Mouse (Mus musculus): ENCODE measurements around the gene Ikzf4. TPM values are rescaled to one million over a fixed set of nuclear protein-coding genes. Genes with fewer than 3 reads are reported as not detected.

The Ikzf4 gene
- 3.1 and 3.9 TPM in 2 replicates for polyA plus RNA-seq (2015; fragmentation: Nextera tagmentation; extraction: Ambion mirVana)

DNA sequence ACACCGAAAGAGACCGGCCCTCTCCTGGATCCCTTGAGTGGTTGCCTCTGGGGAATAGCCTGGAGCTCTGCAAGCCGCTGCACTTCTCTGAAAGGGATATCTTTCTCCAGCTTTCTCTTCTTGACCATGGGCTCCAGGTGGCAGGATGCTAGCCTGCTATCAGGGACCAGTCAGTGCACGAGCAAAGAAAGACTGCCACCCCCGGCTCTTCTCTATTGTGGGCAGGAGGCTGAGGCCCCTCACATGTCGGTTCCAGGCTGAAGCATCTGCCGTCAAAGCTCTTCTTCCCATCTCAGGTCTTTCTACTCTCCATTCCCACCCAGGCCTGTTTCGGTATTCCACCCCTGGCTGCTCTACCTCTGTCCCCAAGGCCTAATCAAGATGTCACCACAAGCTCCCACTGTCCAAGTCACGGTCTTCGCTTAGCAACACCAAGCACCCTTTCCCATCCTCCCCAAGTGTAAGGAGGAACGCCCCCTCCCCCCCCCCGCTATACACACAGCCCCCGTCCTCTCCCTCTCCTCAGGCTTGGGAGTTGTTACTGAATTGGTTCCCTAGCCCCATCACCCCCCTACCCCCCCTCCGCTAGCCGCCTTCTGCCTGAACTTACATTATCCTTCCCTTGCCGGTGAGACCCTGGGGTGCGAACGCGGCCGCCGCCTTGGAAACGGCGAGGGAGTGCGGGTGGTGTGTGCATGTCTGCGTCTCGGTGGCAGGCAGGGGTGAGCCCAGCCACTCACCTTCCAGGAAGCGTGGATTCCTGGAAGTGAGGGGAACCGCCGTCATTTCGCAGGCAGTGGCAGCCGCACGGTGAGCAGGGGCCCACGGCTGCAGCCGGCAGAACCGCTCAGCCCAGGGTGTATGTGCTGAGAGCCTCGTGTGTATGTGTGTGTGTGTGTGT, at the start of gene Ikzf4:
Ikzf4 (minus strand) TSS at position 881 of the 901 bp plus-strand sequence.
- peak within 1 kb of the TSS; percentile 73 for H3K27ac ChIP-seq (replicated peaks)
- 0 out of 2 replicates have a peak, but pooled peaks cover 11% of the 10 kb centered on the region for H3K36me3 ChIP-seq
- H3K27me3 ChIP-seq, result no peaks in the 10 kb centered on the region
- WGBS, result 3% methylated on average over 36 of the region's 36 CpGs
- peak within 1 kb of the TSS; percentile 82 for H3K4me2 ChIP-seq (replicated peaks)
- peak within 1 kb of the TSS; percentile 60 for H3K9ac ChIP-seq
- peak; percentile 43 for ATAC-seq (ENCODE audit: insufficient number of reproducible peaks, low FRiP score, low TSS enrichment, low read depth)
- H3K4me3 ChIP-seq (replicated peaks), result peak within 1 kb of the TSS; percentile 58
- no peaks in the 10 kb centered on the region for H3K9me3 ChIP-seq (replicated peaks)
- peaks cover 30% of the 10 kb centered on the region for H3K4me1 ChIP-seq

DNA sequence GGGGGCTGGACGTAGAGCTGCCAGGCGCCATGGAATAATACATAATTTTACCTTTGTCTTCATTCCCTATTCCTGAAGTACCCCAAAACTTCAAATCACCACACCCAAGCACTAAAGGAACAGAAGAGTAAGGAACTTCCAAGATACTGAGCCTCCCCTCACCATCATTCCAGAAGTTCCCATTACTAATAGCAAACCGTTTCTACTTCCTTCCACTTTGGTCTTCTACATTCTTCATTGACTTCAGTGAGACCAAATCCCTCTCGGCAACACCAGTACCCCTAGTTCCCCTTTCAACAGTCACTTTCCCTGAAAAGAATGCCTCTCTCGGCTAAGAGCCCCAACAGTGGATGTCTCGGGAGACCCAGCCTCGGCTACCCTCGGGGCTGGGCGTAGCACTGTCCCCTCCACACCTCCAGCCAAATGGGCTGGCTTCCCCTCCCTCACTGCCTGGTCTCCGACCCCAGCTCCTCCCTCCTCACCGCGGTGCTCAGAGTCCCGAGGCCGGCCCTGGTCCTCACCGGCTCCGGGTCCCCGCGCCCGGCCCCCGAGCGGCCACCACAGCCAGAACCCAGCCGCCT, 49.7 kb upstream of the Ikzf4 start:
- ATAC-seq (ENCODE audit: insufficient number of reproducible peaks, low FRiP score, low TSS enrichment, low read depth), result no peak
- Histone ChIP-seq H3K4me3 (replicated peaks) (peak overlapping the region; percentile 95), H3K9ac (peak overlapping the region; percentile 86), H3K4me2 (replicated peaks) (peak overlapping the region; percentile 57), H3K27me3 (no peaks in the 10 kb centered on the region), H3K9me3 (replicated peaks) (no peaks in the 10 kb centered on the region), H3K36me3 (peaks cover 27% of the 10 kb centered on the region), H3K27ac (replicated peaks) (peak overlapping the region; percentile 98), H3K4me1 (peaks cover 12% of the 10 kb centered on the region; the same call in 1 of the 2 replicates)
- WGBS, result under 1% methylated on average over 22 of the region's 22 CpGs

DNA sequence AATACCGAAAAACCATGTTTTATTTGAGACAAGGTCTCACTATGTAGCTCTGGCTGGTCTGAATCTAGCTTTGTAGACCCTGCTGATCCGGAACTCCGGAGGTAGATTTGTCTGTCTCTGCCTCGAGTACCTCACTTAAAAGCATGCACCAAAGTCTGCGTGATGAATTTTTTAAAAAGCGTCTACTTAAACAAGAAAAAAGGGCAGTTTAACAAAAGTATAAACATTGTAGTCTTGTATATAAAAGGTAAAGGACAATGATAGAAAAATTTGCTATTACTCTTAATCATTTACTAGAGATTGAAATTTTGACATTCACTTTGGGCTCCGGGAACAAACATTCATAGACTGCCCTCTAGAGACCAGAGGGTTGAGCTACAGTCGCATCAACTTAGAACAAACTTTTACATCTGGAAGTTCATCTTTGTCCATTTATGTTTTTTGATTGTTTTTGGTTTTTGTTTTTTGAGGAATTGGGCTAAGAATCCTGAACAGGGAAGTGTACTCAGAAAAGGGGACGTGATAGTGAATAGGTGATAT, 28.7 kb upstream of the Ikzf4 start:
- ATAC-seq (ENCODE audit: insufficient number of reproducible peaks, low FRiP score, low TSS enrichment, low read depth), result no peak
- Histone ChIP-seq H3K27me3 (no peaks in the 10 kb centered on the region), H3K9ac (peak overlapping the region; percentile 37; the same call in 1 of the 2 replicates), H3K9me3 (replicated peaks) (no peaks in the 10 kb centered on the region), H3K4me2 (replicated peaks) (peak overlapping the region; percentile 81), H3K36me3 (peaks cover 19% of the 10 kb centered on the region), H3K4me3 (replicated peaks) (peak overlapping the region; percentile 64), H3K4me1 (peaks cover 11% of the 10 kb centered on the region), H3K27ac (replicated peaks) (peak overlapping the region; percentile 58)
- WGBS, result under 1% methylated on average over 9 of the region's 9 CpGs

DNA sequence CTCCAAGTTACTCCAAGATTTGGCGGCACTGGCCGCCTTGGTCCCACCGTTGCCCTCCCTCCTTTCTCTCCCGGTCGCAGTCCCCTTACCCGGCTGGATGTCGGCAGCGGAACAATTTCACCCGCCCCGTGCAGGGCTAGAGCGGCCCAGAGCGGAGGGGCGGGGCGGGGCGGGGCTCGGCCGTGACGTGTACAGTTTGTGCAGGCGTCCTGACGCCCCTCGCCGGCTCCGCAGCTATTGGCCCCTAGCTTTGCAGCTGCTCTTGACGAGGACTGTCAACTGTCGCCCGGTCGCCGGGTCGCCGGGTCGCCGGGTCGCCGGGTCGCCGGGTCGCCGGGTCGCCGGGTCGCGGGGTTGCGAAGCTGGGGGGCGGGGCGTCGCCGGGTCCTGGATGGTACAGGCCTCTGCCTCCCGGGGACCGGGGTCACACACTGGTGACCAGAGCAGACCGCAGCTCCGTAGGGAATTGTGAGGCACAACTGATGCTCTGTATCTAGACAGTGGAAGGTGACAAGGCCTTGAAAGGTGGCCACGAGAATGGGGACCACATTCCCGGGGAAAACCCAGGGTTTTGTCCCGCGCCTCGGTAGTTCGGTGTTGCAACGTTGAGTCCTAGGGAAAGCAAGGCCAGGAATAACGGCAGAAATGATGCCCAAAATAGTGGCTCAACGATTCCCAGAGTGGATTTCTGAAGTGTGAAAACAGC, 28.1 kb upstream of the Ikzf4 start, which contains the start of gene Suox:
Suox (minus strand) TSS at position 311 of the 706 bp plus-strand sequence.
- Histone ChIP-seq H3K36me3 (peaks cover 14% of the 10 kb centered on the region; the same call in 1 of the 2 replicates), H3K27me3 (no peaks in the 10 kb centered on the region), H3K4me1 (peaks cover 11% of the 10 kb centered on the region), H3K4me2 (replicated peaks) (peak within 1 kb of the TSS; percentile 81), H3K9me3 (replicated peaks) (no peaks in the 10 kb centered on the region), H3K27ac (replicated peaks) (peak within 1 kb of the TSS; percentile 58), H3K9ac (peak within 1 kb of the TSS; percentile 37), H3K4me3 (replicated peaks) (peak within 1 kb of the TSS; percentile 64)
- 1% methylated on average over 60 of the region's 60 CpGs for whole genome bisulfite sequencing
- peak; percentile 93 for ATAC-seq (ENCODE audit: insufficient number of reproducible peaks, low FRiP score, low TSS enrichment, low read depth)

DNA sequence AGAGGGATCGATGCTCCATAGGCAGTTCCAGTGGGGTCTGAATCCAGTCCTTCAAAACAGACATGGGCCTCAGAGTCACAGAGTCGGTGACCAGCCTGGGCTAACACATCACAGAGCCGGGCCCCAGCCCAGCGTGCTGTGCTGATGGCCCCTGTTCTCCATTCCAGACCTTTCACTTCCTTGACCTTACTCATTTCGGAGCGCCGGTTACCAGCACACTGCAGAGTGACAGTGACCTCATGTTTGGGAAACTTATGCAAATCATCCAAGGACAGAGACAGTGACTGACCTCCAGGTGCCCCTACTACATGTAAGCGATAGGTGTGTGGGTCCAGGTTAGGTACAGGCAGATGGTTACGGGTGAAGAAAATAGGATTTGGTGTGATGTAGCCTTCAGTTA, 25.4 kb upstream of the Ikzf4 start:
- Histone ChIP-seq H3K27me3 (no peaks in the 10 kb centered on the region), H3K4me3 (replicated peaks) (no peak overlapping the region), H3K36me3 (peaks cover 14% of the 10 kb centered on the region; the same call in 1 of the 2 replicates), H3K4me2 (replicated peaks) (no peak overlapping the region), H3K9me3 (replicated peaks) (no peaks in the 10 kb centered on the region), H3K9ac (no peak overlapping the region), H3K27ac (replicated peaks) (no peak overlapping the region), H3K4me1 (peaks cover 16% of the 10 kb centered on the region)
- no peak for ATAC-seq (ENCODE audit: insufficient number of reproducible peaks, low FRiP score, low TSS enrichment, low read depth)
- 91% methylated on average over 9 of the region's 9 CpGs for WGBS

DNA sequence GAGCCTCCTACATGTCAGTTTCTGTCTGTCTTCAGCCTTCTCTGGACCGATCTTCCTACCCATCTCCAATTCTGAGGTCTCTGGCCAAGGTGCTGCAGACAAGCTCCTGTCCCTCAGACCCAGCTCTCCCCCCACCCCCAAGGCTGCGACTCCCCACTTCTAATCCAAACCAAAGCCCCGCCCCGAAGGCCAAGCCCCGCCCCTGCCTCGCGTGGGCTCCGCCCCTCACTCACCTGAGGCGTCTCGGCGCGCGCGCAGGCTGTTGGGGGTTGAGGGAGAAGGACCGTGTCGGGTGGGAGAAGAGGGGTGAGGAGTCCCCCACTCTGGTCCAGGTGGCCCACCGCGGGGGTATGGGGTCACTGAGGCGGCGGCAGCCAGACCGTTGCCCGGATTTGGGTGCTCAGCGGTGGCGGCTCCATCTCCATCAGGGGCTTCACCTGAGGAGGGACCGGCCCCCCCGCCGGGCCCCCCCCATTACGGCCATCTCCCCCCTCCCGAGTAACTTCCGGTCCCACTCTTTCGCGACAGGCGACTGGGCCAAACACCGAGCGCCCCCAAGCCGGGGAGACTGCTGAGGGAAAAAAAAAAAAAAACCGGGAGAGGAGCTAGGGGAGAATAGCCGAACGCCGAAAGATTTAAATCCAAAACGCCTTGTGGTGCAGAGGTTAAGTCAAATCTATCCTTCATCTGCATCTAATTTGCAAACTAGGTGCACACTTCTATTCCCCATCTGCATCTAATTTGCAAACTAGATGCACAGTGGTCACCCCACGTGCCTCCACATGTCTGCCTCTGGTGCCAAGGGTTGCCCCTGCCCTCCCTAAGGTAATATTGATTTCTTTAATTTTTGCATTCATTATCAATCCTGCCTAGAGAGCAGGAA, 23.2 kb upstream of the Ikzf4 start:
- Histone ChIP-seq H3K9me3 (replicated peaks) (no peaks in the 10 kb centered on the region), H3K36me3 (peaks cover 14% of the 10 kb centered on the region; the same call in 1 of the 2 replicates), H3K4me2 (replicated peaks) (peak overlapping the region; percentile 72), H3K9ac (peak overlapping the region; percentile 61), H3K4me1 (peaks cover 13% of the 10 kb centered on the region), H3K27ac (replicated peaks) (peak overlapping the region; percentile 86), H3K27me3 (no peaks in the 10 kb centered on the region), H3K4me3 (replicated peaks) (peak overlapping the region; percentile 68)
- WGBS, result under 1% methylated on average over 40 of the region's 42 CpGs
- ATAC-seq (ENCODE audit: insufficient number of reproducible peaks, low FRiP score, low TSS enrichment, low read depth), result peak; percentile 59; the same call in 1 of the 2 replicates

DNA sequence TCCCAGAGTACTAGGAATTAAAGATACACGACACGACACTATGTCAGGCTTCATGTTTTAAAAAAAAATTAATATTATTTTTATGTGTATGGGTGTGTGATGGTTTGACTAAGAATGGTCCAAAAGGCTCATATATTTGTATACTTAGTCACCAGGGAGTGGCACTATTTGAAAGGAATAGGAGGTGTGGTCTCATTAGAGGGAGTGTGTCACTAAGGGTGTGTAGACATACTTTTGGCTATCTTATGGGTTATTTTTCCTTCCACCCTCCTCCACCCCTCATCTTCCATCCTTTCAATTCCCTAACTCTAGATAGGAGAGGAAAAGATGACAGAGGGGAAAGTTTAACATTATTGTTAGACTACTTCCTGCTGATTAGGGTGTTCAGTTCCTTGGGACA, 20.0 kb upstream of the Ikzf4 start:
- no peaks in the 10 kb centered on the region for H3K27me3 ChIP-seq
- H3K27ac ChIP-seq (replicated peaks), result no peak overlapping the region
- H3K4me2 ChIP-seq (replicated peaks), result no peak overlapping the region
- H3K4me1 ChIP-seq, result 0 out of 2 replicates have a peak, but pooled peaks cover 6% of the 10 kb centered on the region
- ATAC-seq (ENCODE audit: insufficient number of reproducible peaks, low FRiP score, low TSS enrichment, low read depth), result no peak
- H3K4me3 ChIP-seq (replicated peaks), result no peak overlapping the region
- 91% methylated on average over 2 of the region's 2 CpGs for WGBS
- no peak overlapping the region for H3K9ac ChIP-seq
- H3K36me3 ChIP-seq, result peaks cover 7% of the 10 kb centered on the region; the same call in 1 of the 2 replicates
- no peaks in the 10 kb centered on the region for H3K9me3 ChIP-seq (replicated peaks)

DNA sequence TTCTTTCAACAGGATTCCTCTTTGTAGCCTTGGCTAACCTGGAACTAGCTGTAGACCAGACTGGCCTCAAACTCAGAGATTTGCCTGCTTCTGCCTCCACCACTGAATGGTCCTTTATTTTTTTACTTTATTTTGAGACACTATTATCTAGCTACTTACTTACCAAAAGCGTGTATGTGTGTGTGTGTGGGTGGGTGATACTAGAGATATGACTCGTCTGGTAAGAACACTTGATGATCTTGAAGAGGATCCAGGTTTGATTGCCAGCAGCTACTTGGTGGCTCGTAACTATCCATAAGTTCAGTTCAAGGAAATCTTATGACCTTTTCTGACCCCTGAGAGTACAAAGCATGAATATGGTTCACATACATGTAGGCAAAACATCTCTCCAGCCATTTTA, 19.5 kb upstream of the Ikzf4 start:
- Histone ChIP-seq H3K9ac (no peak overlapping the region), H3K36me3 (0 out of 2 replicates have a peak, but pooled peaks cover 3% of the 10 kb centered on the region), H3K4me3 (replicated peaks) (no peak overlapping the region), H3K4me2 (replicated peaks) (no peak overlapping the region), H3K27ac (replicated peaks) (no peak overlapping the region), H3K27me3 (no peaks in the 10 kb centered on the region), H3K4me1 (0 out of 2 replicates have a peak, but pooled peaks cover 6% of the 10 kb centered on the region), H3K9me3 (replicated peaks) (no peaks in the 10 kb centered on the region)
- no peak for ATAC-seq (ENCODE audit: insufficient number of reproducible peaks, low FRiP score, low TSS enrichment, low read depth)
- WGBS, result 80% methylated on average over 3 of the region's 3 CpGs

DNA sequence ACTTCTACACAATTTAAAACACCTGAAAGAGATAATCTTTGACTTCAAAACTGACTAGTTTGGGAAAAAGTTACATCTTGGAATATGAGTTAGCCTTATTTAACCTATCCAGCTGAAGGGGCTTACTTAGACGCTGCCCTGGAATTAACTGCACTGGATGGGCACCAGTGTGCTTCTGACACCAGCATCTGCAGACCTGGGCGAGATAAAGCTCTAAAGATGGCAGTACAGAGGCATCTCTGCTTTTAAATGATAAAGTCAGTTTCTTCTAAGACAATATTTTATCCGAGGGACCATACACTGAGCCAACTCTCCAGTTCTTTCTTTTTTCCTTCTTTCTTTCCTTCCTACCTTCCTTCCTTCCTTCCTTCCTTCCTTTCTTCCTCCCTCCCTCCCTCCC, 19.0 kb upstream of the Ikzf4 start:
- Histone ChIP-seq H3K4me3 (replicated peaks) (no peak overlapping the region), H3K27ac (replicated peaks) (no peak overlapping the region), H3K9me3 (replicated peaks) (no peaks in the 10 kb centered on the region), H3K36me3 (no peaks in the 10 kb centered on the region), H3K27me3 (no peaks in the 10 kb centered on the region), H3K4me1 (0 out of 2 replicates have a peak, but pooled peaks cover 6% of the 10 kb centered on the region), H3K4me2 (replicated peaks) (no peak overlapping the region), H3K9ac (no peak overlapping the region)
- WGBS, result 71% methylated on average over 3 of the region's 3 CpGs
- no peak for ATAC-seq (ENCODE audit: insufficient number of reproducible peaks, low FRiP score, low TSS enrichment, low read depth)

All from embryonic facial prominence, embryonic 15.5 days (tissue).